Mouse (Mus musculus) lung, embryonic 14.5 days (tissue): ENCODE results near the gene Faap24. TPM values are rescaled to one million over a fixed set of nuclear protein-coding genes. Genes with fewer than 3 reads are reported as not detected.

Experiments
- ATAC-seq: fragments of 200-750 bp; cut with Nextera tagmentation; 2 replicates; pipeline ENCODE4 v1.8.0; 2017; ENCODE audit warnings: mild to moderate bottlenecking, moderate TSS enrichment, moderate library complexity; ENCODE audit not compliant: insufficient read depth
- DNase-seq: peaks from one replicate; pipeline ENCODE4 v3.0.0-alpha.2; 2015
- H3K27ac ChIP-seq: fragments of 300-500 bp; sonication (generic); 2 replicates; pipeline ENCODE4 v1.5.1; 2014; ENCODE audit warnings: low read depth, mild to moderate bottlenecking, moderate library complexity
- H3K27me3 ChIP-seq: fragments of 300-500 bp; sonication (generic); 2 replicates; pipeline ENCODE4 v1.6.1; 2014; ENCODE audit warnings: low read length, control low read depth; ENCODE audit not compliant: insufficient read depth
- H3K36me3 ChIP-seq: fragments of 300-500 bp; sonication (generic); 2 replicates; pipeline ENCODE4 v1.6.1; 2014; ENCODE audit warnings: control low read depth; ENCODE audit not compliant: insufficient read depth
- H3K4me1 ChIP-seq: fragments of 300-500 bp; sonication (generic); 2 replicates; pipeline ENCODE4 v1.6.1; 2014; ENCODE audit warnings: antibody characterized with exemption, control low read depth; ENCODE audit not compliant: insufficient read depth
- H3K4me2 ChIP-seq: fragments of 300-500 bp; sonication (generic); 2 replicates; pipeline ENCODE4 v1.6.1; 2014; ENCODE audit warnings: mild to moderate bottlenecking
- H3K4me3 ChIP-seq: fragments of 300-500 bp; sonication (generic); 2 replicates; pipeline ENCODE4 v1.5.1; 2014; ENCODE audit warnings: low read depth, low read length
- H3K9ac ChIP-seq: fragments of 300-500 bp; sonication (generic); 2 replicates; pipeline ENCODE4 v1.6.1; 2014
- H3K9me3 ChIP-seq: fragments of 300-500 bp; sonication (generic); 2 replicates; pipeline ENCODE4 v1.6.1; 2016; ENCODE audit warnings: low read depth, low read length, control low read depth
- CTCF ChIP-seq: IDR thresholded peaks from 2 replicates; pipeline ENCODE4 v1.5.1; 2016; ENCODE audit warnings: antibody characterized with exemption, low read depth
- WGBS: fragments of 180-500 bp; shearing (Covaris S2); extraction: QIAGEN DNeasy Blood & Tissue Kit; methylation state at CpG from one replicate; pipeline ENCODE4 v1.1.7; 2014; 5-methylcytosine and 5-hydroxymethylcytosine counted together
- polyA plus RNA-seq: library from polyadenylated mRNA; unstranded; fragments of >200 nt; fragmentation: Nextera tagmentation; extraction: Ambion mirVana; gene quantifications from 2 replicates; pipeline ENCODE4 v1.2.1, GENCODE M21; 2014

Faap24 gene
- polyA plus RNA-seq, 1 experiment from 2014 or later, result 20.2 TPM

- TF ChIP-seq CTCF, result no peak
- Histone ChIP-seq H3K4me2 (no peak overlapping the region), H3K4me1 (no peaks in the 10 kb centered on the region), H3K27ac (no peak overlapping the region), H3K9ac (no peak overlapping the region), H3K27me3 (no peaks in the 10 kb centered on the region), H3K4me3 (no peak overlapping the region), H3K9me3 (no peaks in the 10 kb centered on the region), H3K36me3 (peaks cover 62% of the 10 kb centered on the region)
- WGBS, result 88% methylated on average over 4 of the region's 4 CpGs
- ATAC-seq, result no peak
- no peak for DNase-seq
Observed at GRCm38 (mm10) chr7:35401169-35401568, 4.5 kb upstream of the Faap24 start.

DNA sequence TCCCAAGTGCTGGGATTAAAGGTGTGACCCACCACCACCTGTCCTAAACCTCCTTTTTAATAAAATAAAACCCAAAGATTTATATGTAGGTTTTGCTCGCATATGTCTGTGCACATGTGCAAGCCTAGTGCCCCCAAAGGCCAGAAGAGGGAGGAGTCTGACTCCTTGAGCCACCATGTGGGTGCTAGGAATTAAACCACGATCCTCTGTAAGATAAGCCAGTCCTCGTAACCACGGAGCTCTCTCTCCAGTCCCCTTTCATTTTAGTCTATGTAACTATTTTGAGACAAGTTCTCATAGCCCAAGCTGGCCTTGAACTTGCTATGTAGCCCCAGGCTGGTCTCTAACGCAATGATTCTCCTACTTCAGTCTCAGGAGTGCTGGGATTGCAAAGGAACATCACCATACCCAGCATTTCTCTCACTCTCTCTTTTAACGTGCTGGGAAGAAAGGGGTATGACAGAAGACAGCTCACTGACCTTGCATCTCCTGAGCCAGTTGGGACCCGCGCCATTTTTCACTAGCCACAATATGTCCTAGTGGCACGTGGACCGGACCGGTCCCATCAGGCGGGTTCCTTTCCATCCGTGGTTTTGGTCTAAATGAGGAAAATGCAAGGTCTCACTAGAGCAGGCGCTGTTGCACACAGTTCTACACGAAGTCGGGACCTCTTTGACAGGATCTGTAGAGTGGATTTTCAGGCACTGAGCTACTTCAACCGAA is 741 bp downstream of the Faap24 start:
- Histone ChIP-seq H3K4me2 (peak overlapping the region; percentile 85), H3K4me3 (peak overlapping the region; percentile 77), H3K9ac (peak overlapping the region; percentile 64), H3K27ac (no peak overlapping the region), H3K4me1 (0 out of 2 replicates have a peak, but pooled peaks cover 6% of the 10 kb centered on the region), H3K27me3 (no peaks in the 10 kb centered on the region), H3K36me3 (peaks cover 25% of the 10 kb centered on the region), H3K9me3 (no peaks in the 10 kb centered on the region)
- TF ChIP-seq CTCF, result no peak
- 10% methylated on average over 17 of the region's 17 CpGs for WGBS
- peak; percentile 17 for DNase-seq
- peak; percentile 5; the same call in 1 of the 2 replicates for ATAC-seq

DNA sequence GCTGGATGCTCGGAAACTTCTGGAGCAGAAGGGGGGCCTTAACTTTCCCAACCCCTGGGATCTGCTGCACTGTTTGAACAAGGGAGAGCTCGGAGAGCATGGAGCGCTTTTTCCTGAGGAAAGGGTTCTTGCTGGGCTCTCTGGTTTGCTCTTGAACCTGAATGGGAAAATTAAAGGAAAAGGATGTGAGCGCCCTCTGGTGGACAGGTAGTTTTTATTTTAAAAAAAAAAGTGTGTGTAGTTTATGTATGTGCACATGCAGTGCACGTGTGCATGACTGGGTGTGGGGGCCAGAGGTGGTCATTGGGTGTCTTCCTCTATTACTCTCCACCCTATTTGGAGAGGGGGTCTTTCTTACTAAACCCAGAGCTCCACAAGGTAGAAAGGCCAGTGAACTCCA is 3.7 kb downstream of the Faap24 start:
- H3K9me3 ChIP-seq, result no peaks in the 10 kb centered on the region
- H3K27me3 ChIP-seq, result no peaks in the 10 kb centered on the region
- peak; percentile 51 for TF ChIP-seq CTCF
- ATAC-seq (no peak), DNase-seq (peak; percentile 53)
- no peak overlapping the region for H3K4me2 ChIP-seq
- H3K27ac ChIP-seq, result no peak overlapping the region
- peaks cover 11% of the 10 kb centered on the region for H3K36me3 ChIP-seq
- H3K4me1 ChIP-seq, result 0 out of 2 replicates have a peak, but pooled peaks cover 6% of the 10 kb centered on the region
- WGBS, result 56% methylated on average over 5 of the region's 5 CpGs
- no peak overlapping the region for H3K4me3 ChIP-seq
- no peak overlapping the region for H3K9ac ChIP-seq

DNA sequence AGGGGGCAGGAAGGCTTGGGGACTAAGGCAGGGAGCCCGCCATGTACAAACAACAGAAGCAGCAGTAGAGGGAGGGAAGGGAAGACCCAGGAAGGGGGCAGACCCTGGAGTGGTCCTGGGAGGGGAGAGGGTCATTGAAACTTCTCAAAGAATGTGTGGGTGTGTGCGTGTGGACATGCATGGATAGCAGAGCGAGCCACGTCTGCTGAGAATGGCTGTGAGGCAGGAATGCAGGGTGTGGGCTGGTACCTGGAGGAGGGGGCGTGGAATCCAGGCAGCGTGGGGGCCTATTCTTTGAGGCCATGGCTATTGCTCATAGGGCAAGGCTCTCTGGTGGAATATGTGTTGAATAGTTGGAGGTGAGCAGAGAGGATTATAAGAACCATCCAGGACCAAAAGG is 7.9 kb downstream of the Faap24 start:
- peak; percentile 38; the same call in 1 of the 2 replicates for ATAC-seq
- Histone ChIP-seq H3K4me1 (no peaks in the 10 kb centered on the region), H3K36me3 (peaks cover 7% of the 10 kb centered on the region), H3K9me3 (no peaks in the 10 kb centered on the region), H3K27me3 (no peaks in the 10 kb centered on the region), H3K4me3 (no peak overlapping the region), H3K9ac (no peak overlapping the region), H3K4me2 (no peak overlapping the region), H3K27ac (no peak overlapping the region)
- no peak for TF ChIP-seq CTCF
- WGBS, result 31% methylated on average over 6 of the region's 6 CpGs
- DNase-seq, result no peak

GRCm38 (mm10) chr7:35386525-35386952 is 10.1 kb downstream of the Faap24 start:
- H3K27me3 ChIP-seq, result no peaks in the 10 kb centered on the region
- H3K9me3 ChIP-seq, result no peaks in the 10 kb centered on the region
- H3K36me3 ChIP-seq, result no peaks in the 10 kb centered on the region
- H3K4me1 ChIP-seq, result no peaks in the 10 kb centered on the region
- H3K9ac ChIP-seq, result no peak overlapping the region
- TF ChIP-seq CTCF, result peak; percentile 53
- DNase-seq (peak; percentile 17), ATAC-seq (no peak; the same call in 1 of the 2 replicates)
- no peak overlapping the region for H3K4me2 ChIP-seq
- no peak overlapping the region for H3K27ac ChIP-seq
- H3K4me3 ChIP-seq, result no peak overlapping the region
- 49% methylated on average over 6 of the region's 6 CpGs for WGBS

- H3K27ac ChIP-seq, result no peak overlapping the region
- no peak overlapping the region for H3K4me3 ChIP-seq
- TF ChIP-seq CTCF, result no peak
- DNase-seq (no peak), ATAC-seq (peak; percentile 23; the same call in 1 of the 2 replicates)
- H3K4me2 ChIP-seq, result no peak overlapping the region
- no peak overlapping the region for H3K9ac ChIP-seq
- H3K36me3 ChIP-seq, result no peaks in the 10 kb centered on the region
- H3K4me1 ChIP-seq, result no peaks in the 10 kb centered on the region
- no peaks in the 10 kb centered on the region for H3K27me3 ChIP-seq
- WGBS, result 35% methylated on average over 2 of the region's 2 CpGs
- no peaks in the 10 kb centered on the region for H3K9me3 ChIP-seq
Observed at GRCm38 (mm10) chr7:35382706-35383353, 13.8 kb downstream of the Faap24 start.

- Histone ChIP-seq H3K9me3 (no peaks in the 10 kb centered on the region), H3K4me1 (no peaks in the 10 kb centered on the region), H3K27ac (no peak overlapping the region), H3K4me3 (no peak overlapping the region), H3K4me2 (no peak overlapping the region), H3K36me3 (no peaks in the 10 kb centered on the region), H3K27me3 (no peaks in the 10 kb centered on the region), H3K9ac (no peak overlapping the region)
- TF ChIP-seq CTCF, result no peak
- DNase-seq (no peak), ATAC-seq (no peak)
- 53% methylated on average over 14 of the region's 16 CpGs for WGBS
Observed at GRCm38 (mm10) chr7:35381861-35382260, 14.8 kb downstream of the Faap24 start.
